Mouse (Mus musculus) intestine, postnatal 0 days (tissue): ENCODE measurements at regions not wholly inside any gene's neighbourhood (a gene's known extent, or its start where the extent isn't known, plus 50 kb on each side); places are given as distances from the start of the nearest gene placed in this dataset.
A peak's percentile ranks its signal among the peaks of the same experiment; 100 is the strongest.

ENCODE experiments used
- ATAC-seq: fragments of 200-750 bp; cut with Nextera tagmentation; 2 replicates; pipeline ENCODE4 v1.8.0; 2017; ENCODE audit warnings: mild to moderate bottlenecking, moderate TSS enrichment, moderate library complexity
- H3K27ac ChIP-seq: fragments of 300-500 bp; sonication (generic); 2 replicates; pipeline ENCODE4 v1.5.1; 2014; ENCODE audit warnings: mild to moderate bottlenecking, low read depth, low read length, moderate library complexity
- H3K27me3 ChIP-seq: fragments of 300-500 bp; sonication (generic); replicated peaks from 2 replicates; pipeline ENCODE4 v1.6.1; 2014; ENCODE audit warnings: low read length, mixed read lengths; ENCODE audit not compliant: control insufficient read depth, insufficient read depth
- H3K36me3 ChIP-seq: fragments of 300-500 bp; sonication (generic); 2 replicates; pipeline ENCODE4 v1.6.1; 2014; ENCODE audit warnings: mild to moderate bottlenecking, moderate library complexity; ENCODE audit not compliant: control insufficient read depth, insufficient read depth
- H3K4me1 ChIP-seq: fragments of 300-500 bp; sonication (generic); replicated peaks from 2 replicates; pipeline ENCODE4 v1.6.1; 2014; ENCODE audit warnings: antibody characterized with exemption, low read length, mixed read lengths; ENCODE audit not compliant: control insufficient read depth, insufficient read depth
- H3K4me2 ChIP-seq: fragments of 300-500 bp; sonication (generic); replicated peaks from 2 replicates; pipeline ENCODE4 v1.6.1; 2014; ENCODE audit warnings: low read depth, mild to moderate bottlenecking, moderate library complexity
- H3K4me3 ChIP-seq: fragments of 300-500 bp; sonication (generic); 2 replicates; pipeline ENCODE4 v1.5.1; 2014; ENCODE audit warnings: low read depth, low read length
- H3K9ac ChIP-seq: fragments of 300-500 bp; sonication (generic); 2 replicates; pipeline ENCODE4 v1.6.1; 2014; ENCODE audit warnings: mild to moderate bottlenecking, low read depth, low read length
- H3K9me3 ChIP-seq: fragments of 300-500 bp; sonication (generic); 2 replicates; pipeline ENCODE4 v1.6.1; 2016; ENCODE audit warnings: mixed run types; ENCODE audit not compliant: control insufficient read depth
- CTCF ChIP-seq: sonication (generic); IDR thresholded peaks from 2 replicates; pipeline ENCODE4 v1.5.1; 2016; ENCODE audit warnings: low read depth, mild to moderate bottlenecking, control low read depth, antibody characterized with exemption, moderate library complexity
- WGBS: fragments of 180-500 bp; shearing (Covaris S2); extraction: QIAGEN DNeasy Blood & Tissue Kit; methylation state at CpG from one replicate; pipeline ENCODE4 v1.1.7; 2014; 5-methylcytosine and 5-hydroxymethylcytosine counted together

DNA sequence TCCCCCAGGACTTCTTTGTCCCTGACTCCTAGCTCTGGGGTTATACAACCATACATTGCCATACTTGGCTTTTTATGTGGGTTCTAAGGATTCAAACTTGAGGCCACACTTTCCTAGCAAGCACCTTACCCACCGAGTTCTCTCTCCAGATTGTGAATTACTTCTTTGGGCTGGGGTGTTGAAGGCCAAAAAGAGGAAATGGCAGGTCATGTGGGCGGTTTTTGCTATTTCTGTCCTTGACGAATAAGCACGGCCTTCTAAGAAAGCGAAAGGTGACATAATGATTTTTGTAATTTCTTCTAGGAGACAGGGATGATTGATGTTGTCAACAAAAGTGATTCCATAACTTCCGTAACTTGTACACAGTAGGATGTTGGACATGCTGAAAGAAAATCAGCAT lies 176.5 kb downstream of the S1pr1 start:
- H3K27me3 ChIP-seq, result no peaks in the 10 kb centered on the region
- H3K4me2 ChIP-seq, result no peak overlapping the region
- no peaks in the 10 kb centered on the region for H3K9me3 ChIP-seq
- H3K27ac ChIP-seq, result no peak overlapping the region
- no peak overlapping the region for H3K4me3 ChIP-seq
- no peaks in the 10 kb centered on the region for H3K36me3 ChIP-seq
- 78% methylated on average over 6 of the region's 6 CpGs for WGBS
- no peak for TF ChIP-seq CTCF
- H3K4me1 ChIP-seq, result no peaks in the 10 kb centered on the region
- no peak for ATAC-seq
- H3K9ac ChIP-seq, result no peak overlapping the region

DNA sequence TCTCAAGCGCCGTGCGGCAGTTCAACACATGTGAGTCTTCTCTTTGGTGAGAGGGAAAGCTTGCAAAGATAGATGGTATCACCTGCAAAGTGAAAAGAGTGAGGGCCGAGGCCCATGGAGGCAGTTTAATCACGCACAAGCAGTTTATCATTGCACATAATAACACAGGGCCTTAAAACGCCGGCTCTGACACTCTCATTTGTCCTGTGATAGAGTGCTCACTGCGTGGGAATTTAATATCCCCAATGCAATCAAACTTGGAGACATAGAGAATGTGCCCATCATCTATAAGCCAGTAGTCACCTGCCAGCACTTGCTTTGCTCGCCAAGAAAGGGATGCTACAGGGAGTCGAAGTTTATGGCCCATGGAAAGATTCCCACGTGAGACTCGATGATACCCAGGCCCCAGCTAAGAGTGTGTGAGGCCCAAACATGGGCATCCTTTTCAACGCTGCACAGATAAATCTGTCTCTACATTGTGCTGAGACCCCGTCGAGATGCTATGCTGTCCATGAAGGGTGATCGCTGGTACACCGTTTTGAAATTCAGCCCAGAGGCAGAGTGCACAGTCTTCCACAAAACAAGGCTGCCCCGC lies 182.6 kb downstream of the S1pr1 start:
- Histone ChIP-seq H3K4me3 (no peak overlapping the region), H3K4me2 (no peak overlapping the region), H3K4me1 (no peaks in the 10 kb centered on the region), H3K9ac (no peak overlapping the region), H3K27me3 (no peaks in the 10 kb centered on the region), H3K27ac (no peak overlapping the region), H3K36me3 (no peaks in the 10 kb centered on the region), H3K9me3 (no peaks in the 10 kb centered on the region)
- 82% methylated on average over 18 of the region's 18 CpGs for WGBS
- no peak for TF ChIP-seq CTCF
- ATAC-seq, result no peak

DNA sequence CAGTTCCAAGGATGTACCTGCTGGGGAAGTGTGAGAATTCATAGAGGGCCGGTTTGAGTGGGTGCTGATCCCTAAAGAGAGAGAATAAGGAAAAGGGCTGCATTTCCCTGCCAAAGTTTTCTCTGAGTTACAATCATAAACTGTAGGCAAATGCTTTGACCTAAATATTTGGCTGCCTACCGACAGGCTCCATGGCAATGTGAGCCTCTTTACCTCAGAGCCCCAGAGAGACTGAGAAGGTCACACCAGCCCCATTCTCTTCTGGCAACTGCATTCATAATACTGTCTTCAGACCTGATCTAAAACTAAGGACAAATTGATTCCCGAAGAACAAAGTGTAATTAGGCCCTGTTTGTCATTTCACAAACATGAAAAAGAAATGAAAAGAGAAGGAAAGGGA lies 184.4 kb downstream of the S1pr1 start:
- no peak for ATAC-seq

DNA sequence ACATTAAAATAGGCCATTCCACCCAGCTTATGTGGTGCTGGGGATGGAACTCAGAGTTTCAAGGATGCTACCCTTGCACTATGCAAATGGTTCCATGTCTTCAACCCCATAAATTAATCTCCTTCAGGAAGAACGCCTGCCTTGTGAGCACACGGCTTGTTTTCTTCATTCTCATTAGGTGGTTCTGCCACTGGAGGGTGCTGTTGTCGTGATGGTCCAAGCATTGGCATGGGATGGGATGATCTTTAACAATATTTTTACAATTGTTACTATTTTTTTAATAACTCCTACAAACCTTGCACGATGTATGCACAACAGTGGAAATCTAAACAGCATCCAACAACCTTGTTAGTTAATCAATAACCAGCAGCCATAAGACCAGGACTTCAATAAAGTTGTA lies 185.0 kb downstream of the S1pr1 start:
- H3K4me1 ChIP-seq, result no peaks in the 10 kb centered on the region
- ATAC-seq, result no peak
- TF ChIP-seq CTCF, result peak; percentile 43; the same call in 1 of the 2 replicates
- H3K27me3 ChIP-seq, result no peaks in the 10 kb centered on the region
- H3K9me3 ChIP-seq, result no peaks in the 10 kb centered on the region
- no peak overlapping the region for H3K9ac ChIP-seq
- no peaks in the 10 kb centered on the region for H3K36me3 ChIP-seq
- no peak overlapping the region for H3K4me2 ChIP-seq
- H3K4me3 ChIP-seq, result no peak overlapping the region
- 36% methylated on average over 4 of the region's 4 CpGs for WGBS
- no peak overlapping the region for H3K27ac ChIP-seq

More for the DNA sequence above, 184.4 kb downstream of the S1pr1 start:
- no peaks in the 10 kb centered on the region for H3K36me3 ChIP-seq
- no peak overlapping the region for H3K4me2 ChIP-seq
- H3K9ac ChIP-seq, result no peak overlapping the region
- H3K4me1 ChIP-seq, result no peaks in the 10 kb centered on the region
- 69% methylated on average over 3 of the region's 3 CpGs for WGBS
- H3K4me3 ChIP-seq, result no peak overlapping the region
- no peaks in the 10 kb centered on the region for H3K9me3 ChIP-seq
- no peak for TF ChIP-seq CTCF
- H3K27ac ChIP-seq, result no peak overlapping the region
- H3K27me3 ChIP-seq, result no peaks in the 10 kb centered on the region

DNA sequence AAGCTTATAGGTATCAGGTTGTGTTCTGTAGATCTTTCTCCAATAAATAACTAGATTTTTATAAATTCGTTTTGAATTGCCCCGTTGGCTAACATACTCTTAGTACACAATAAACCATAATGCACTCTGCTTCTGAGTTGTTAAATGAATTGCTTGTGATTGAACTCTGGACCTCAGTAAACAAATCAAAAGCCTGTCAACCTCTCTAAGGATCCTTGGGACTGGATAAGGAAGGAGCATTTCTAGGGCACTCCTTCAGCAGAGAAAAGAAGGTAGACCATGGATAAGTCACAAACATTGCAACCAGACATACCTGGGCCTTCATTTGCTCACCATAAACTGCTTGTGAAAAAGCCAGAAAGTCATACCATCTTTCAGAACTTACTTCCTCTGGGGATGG lies 191.4 kb downstream of the S1pr1 start:
- Histone ChIP-seq H3K4me3 (no peak overlapping the region), H3K9me3 (no peaks in the 10 kb centered on the region), H3K4me2 (no peak overlapping the region), H3K9ac (no peak overlapping the region), H3K4me1 (no peaks in the 10 kb centered on the region), H3K27ac (no peak overlapping the region), H3K36me3 (no peaks in the 10 kb centered on the region), H3K27me3 (no peaks in the 10 kb centered on the region)
- no peak for ATAC-seq
- 39% methylated on average over 2 of the region's 2 CpGs for WGBS
- TF ChIP-seq CTCF, result no peak

DNA sequence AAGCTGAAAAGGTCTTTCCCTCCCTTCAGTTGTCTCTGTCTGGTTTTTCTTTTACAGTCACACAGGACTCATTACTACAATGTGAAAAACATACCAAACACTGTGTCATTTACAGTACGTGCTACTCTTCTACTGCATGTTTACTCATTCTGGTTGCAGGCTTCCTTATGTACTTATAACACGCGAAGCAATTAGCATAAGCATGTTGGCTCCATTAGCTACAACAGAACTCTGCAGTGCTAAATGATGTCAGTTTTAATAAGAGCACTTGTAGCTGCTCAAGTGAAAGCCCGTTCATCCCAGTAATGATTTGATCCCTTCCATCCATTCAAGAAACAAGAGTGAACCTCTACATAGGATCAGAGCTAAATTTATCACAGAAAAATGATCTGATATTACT lies 199.2 kb downstream of the S1pr1 start:
- H3K27me3 ChIP-seq, result no peaks in the 10 kb centered on the region
- 80% methylated on average over 4 of the region's 4 CpGs for WGBS
- H3K4me3 ChIP-seq, result no peak overlapping the region
- TF ChIP-seq CTCF, result no peak
- H3K4me2 ChIP-seq, result no peak overlapping the region
- H3K27ac ChIP-seq, result no peak overlapping the region
- no peaks in the 10 kb centered on the region for H3K36me3 ChIP-seq
- no peaks in the 10 kb centered on the region for H3K4me1 ChIP-seq
- no peak overlapping the region for H3K9ac ChIP-seq
- H3K9me3 ChIP-seq, result no peaks in the 10 kb centered on the region
- ATAC-seq, result no peak

DNA sequence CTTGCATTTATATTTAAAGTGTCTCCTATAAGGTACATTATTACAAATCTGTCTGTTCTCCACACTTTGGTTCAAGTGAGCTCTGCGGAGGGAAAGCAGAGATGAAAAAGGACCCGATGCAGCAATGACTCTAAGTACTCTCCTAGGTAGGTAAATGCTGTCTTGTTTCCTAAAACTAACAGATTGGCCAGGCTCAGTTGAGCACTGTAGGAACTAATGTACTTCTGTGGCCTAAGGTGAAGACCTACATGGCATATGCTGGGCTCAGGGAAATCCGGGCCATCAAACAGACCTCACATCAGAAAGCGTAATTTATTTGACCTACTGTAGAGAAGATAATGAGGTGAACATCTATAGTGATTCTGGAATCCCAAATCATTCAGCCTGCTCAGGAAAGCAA lies 205.2 kb downstream of the S1pr1 start:
- no peaks in the 10 kb centered on the region for H3K4me1 ChIP-seq
- H3K4me2 ChIP-seq, result no peak overlapping the region
- TF ChIP-seq CTCF, result no peak
- H3K36me3 ChIP-seq, result no peaks in the 10 kb centered on the region
- no peaks in the 10 kb centered on the region for H3K27me3 ChIP-seq
- no peak for ATAC-seq
- WGBS, result 90% methylated on average over 4 of the region's 4 CpGs
- no peak overlapping the region for H3K4me3 ChIP-seq
- no peak overlapping the region for H3K27ac ChIP-seq
- no peak overlapping the region for H3K9ac ChIP-seq
- no peaks in the 10 kb centered on the region for H3K9me3 ChIP-seq
